Mouse (Mus musculus): Measurements from ENCODE around the gene Vps45.

GRCm38 (mm10) chr3:95950763-95951551 lies 107.3 kb downstream of the Vps45 start:
- TF ChIP-seq CTCF (conservative IDR thresholded peaks at IDR 0.05; ENCODE audit: low read length), result no peak
- no peak for TF ChIP-seq NANOG (IDR thresholded peaks at IDR 0.05; ENCODE audit: borderline replicate concordance, low read length)

Data from E14TG2a.4 (cell line).